Mouse (Mus musculus): ENCODE measurements at regions not wholly inside any gene's neighbourhood (a gene's known extent, or its start where the extent isn't known, plus 50 kb on each side); places are given as distances from the start of the nearest gene placed in this dataset.

GRCm38 (mm10) chr8:10689881-10690280 lies 318.4 kb downstream of the Irs2 start:
- 62% methylated on average over 12 of the region's 12 CpGs for WGBS

GRCm38 (mm10) chr8:10687867-10688561 lies 320.2 kb downstream of the Irs2 start:
- no peak for ATAC-seq (ENCODE audit: low FRiP score)
- WGBS: 33% methylated on average over 9 of the region's 9 CpGs

More at GRCm38 (mm10) chr8:10689881-10690280, 318.4 kb downstream of the Irs2 start:
- Histone ChIP-seq H3K9ac (no peak overlapping the region), H3K4me1 (replicated peaks) (peaks cover 9% of the 10 kb centered on the region), H3K9me3 (no peaks in the 10 kb centered on the region), H3K4me2 (no peak overlapping the region), H3K27me3 (0 out of 2 replicates have a peak, but pooled peaks cover 3% of the 10 kb centered on the region), H3K36me3 (no peaks in the 10 kb centered on the region), H3K27ac (no peak overlapping the region), H3K4me3 (no peak overlapping the region)
- ATAC-seq (ENCODE audit: low FRiP score): no peak

More at GRCm38 (mm10) chr8:10687867-10688561, 320.2 kb downstream of the Irs2 start:
- H3K27ac ChIP-seq: no peak overlapping the region
- H3K9ac ChIP-seq: no peak overlapping the region
- H3K27me3 ChIP-seq: 0 out of 2 replicates have a peak, but pooled peaks cover 3% of the 10 kb centered on the region
- no peaks in the 10 kb centered on the region for H3K36me3 ChIP-seq
- no peaks in the 10 kb centered on the region for H3K9me3 ChIP-seq
- no peak overlapping the region for H3K4me2 ChIP-seq
- H3K4me1 ChIP-seq (replicated peaks): peaks cover 9% of the 10 kb centered on the region
- no peak overlapping the region for H3K4me3 ChIP-seq

Data from hindbrain, embryonic 13.5 days (tissue).